Mouse (Mus musculus) limb, embryonic 15.5 days (tissue): ENCODE results near the gene Olfr1383. TPM values are rescaled to one million over a fixed set of nuclear protein-coding genes. Genes with fewer than 3 reads are reported as not detected.
"Not testable (repeated sequence)": the region's sequence is repeated elsewhere in the genome, so short reads cannot be mapped to it uniquely, and the experiment has no call there.

ENCODE experiments used
- ATAC-seq: fragments of 200-750 bp; cut with Nextera tagmentation; 2 replicates; pipeline ENCODE4 v1.8.0; 2017; ENCODE audit warnings: low read depth, moderate TSS enrichment; ENCODE audit not compliant: insufficient number of reproducible peaks, low FRiP score, low TSS enrichment
- H3K27ac ChIP-seq: fragments of 300-500 bp; sonication (generic); 2 replicates; pipeline ENCODE4 v1.5.1; 2015; ENCODE audit warnings: moderate library complexity, mild to moderate bottlenecking, inconsistent platforms
- H3K27me3 ChIP-seq: fragments of 300-500 bp; sonication (generic); 2 replicates; pipeline ENCODE4 v1.6.1; 2015; ENCODE audit warnings: inconsistent platforms
- H3K36me3 ChIP-seq: fragments of 300-500 bp; sonication (generic); 2 replicates; pipeline ENCODE4 v1.6.1; 2015; ENCODE audit warnings: inconsistent platforms
- H3K4me1 ChIP-seq: fragments of 300-500 bp; sonication (generic); 2 replicates; pipeline ENCODE4 v1.6.1; 2015; ENCODE audit warnings: inconsistent platforms
- H3K4me2 ChIP-seq: fragments of 300-500 bp; sonication (generic); 2 replicates; pipeline ENCODE4 v1.6.1; 2015; ENCODE audit warnings: mild to moderate bottlenecking, inconsistent platforms
- H3K4me3 ChIP-seq: fragments of 300-500 bp; sonication (generic); 2 replicates; pipeline ENCODE4 v1.5.1; 2015; ENCODE audit warnings: mild to moderate bottlenecking, inconsistent platforms
- H3K9ac ChIP-seq: fragments of 300-500 bp; sonication (generic); 2 replicates; pipeline ENCODE4 v1.6.1; 2015; ENCODE audit warnings: inconsistent platforms
- H3K9me3 ChIP-seq: fragments of 300-500 bp; sonication (generic); 2 replicates; pipeline ENCODE4 v1.6.1; 2016; ENCODE audit warnings: inconsistent platforms
- WGBS: fragments of 180-500 bp; shearing (Covaris S2); methylation state at CpG from one replicate; pipeline ENCODE4 v1.1.7; 2015; 5-methylcytosine and 5-hydroxymethylcytosine counted together
- polyA plus RNA-seq: library from polyadenylated mRNA; unstranded; fragments of >200 nt; fragmentation: Nextera tagmentation; extraction: Ambion mirVana; gene quantifications from 2 replicates; pipeline ENCODE4 v1.2.1, GENCODE M21; 2015

Gene Olfr1383
- polyA plus RNA-seq = not detected in 2 replicates

DNA sequence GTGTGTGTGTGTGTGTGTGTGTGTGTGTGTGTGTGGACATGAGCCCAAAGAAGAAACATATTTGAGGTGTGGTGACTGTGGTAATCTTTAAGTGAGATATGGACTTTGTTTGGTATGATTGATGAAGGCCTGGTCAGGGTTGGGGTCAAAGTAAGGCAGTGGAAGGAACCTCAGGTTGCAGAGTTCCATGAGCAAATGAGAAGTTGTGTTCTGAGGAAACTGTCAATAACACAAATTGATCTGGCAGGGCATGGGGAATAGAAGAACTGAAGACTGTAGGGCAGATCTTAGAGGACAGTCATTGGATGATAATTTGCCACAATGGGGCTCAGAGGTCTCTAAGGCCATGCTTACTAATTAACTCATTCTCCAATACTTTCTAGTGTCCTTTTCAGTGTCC, at the start of gene Olfr1383:
Olfr1383 (plus strand) TSS at position 301 of the 400 bp plus-strand sequence.
- H3K4me1 ChIP-seq = no peaks in the 10 kb centered on the region
- no peak within 1 kb of the TSS for H3K4me3 ChIP-seq
- no peak for ATAC-seq
- no peak within 1 kb of the TSS for H3K4me2 ChIP-seq
- H3K27ac ChIP-seq = no peak within 1 kb of the TSS
- no peaks in the 10 kb centered on the region for H3K36me3 ChIP-seq
- no peak within 1 kb of the TSS for H3K9ac ChIP-seq
- H3K27me3 ChIP-seq = no peaks in the 10 kb centered on the region
- no peaks in the 10 kb centered on the region for H3K9me3 ChIP-seq

DNA sequence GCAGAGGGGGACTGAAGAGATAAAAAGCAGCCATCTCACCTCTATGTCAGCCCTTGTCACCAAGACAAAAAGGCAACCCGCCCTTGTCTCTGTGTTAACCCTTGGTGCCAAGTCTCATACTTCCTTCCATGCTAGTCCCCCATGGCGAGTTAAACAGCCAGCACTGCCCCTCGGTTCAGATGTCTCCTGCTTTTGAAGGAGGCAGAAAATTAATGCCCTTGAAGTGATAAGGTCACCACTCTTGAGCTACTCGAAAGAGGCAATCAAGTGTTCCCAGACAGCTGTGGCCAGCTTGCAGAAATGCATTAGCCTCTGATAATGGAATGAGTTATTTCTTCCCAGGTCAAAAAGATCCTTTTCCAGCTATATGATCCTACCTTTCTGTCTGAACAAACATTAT, 33.5 kb upstream of the Olfr1383 start:
- WGBS = 35% methylated on average over 4 of the region's 4 CpGs

DNA sequence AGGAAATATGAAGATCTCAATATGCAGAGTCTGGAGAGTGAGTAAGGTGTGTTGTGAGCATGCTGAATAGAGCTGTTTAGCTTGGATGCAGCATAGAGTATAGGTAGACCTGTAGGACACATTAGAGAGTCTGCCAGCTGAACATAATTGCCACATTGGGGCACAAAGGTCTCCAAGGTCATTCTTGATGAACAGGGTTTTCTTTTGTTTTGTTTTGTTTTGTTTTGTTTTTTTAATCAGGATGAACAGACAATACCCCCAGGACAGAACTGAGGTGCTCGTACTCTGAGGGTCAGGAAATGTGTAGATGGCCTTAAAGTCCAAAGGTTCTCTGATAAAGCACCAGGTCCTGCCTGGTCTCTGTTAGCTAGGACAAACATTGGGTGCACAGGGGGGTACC, 30.7 kb upstream of the Olfr1383 start, which contains the start of gene Olfr1385:
Olfr1385 (plus strand) TSS at position 301 of the 400 bp plus-strand sequence.
- H3K9ac ChIP-seq, H3K9me3 ChIP-seq, H3K4me3 ChIP-seq, H3K36me3 ChIP-seq, H3K4me2 ChIP-seq, H3K27ac ChIP-seq, H3K27me3 ChIP-seq, ATAC-seq, H3K4me1 ChIP-seq: not testable (repeated sequence)
- 72% methylated on average over 1 of the region's 1 CpGs for WGBS

More for the DNA sequence above, 33.5 kb upstream of the Olfr1383 start:
- H3K4me3 ChIP-seq = no peak overlapping the region
- no peaks in the 10 kb centered on the region for H3K4me1 ChIP-seq
- H3K4me2 ChIP-seq = no peak overlapping the region
- H3K27me3 ChIP-seq = no peaks in the 10 kb centered on the region
- ATAC-seq = no peak
- no peaks in the 10 kb centered on the region for H3K9me3 ChIP-seq
- H3K27ac ChIP-seq = no peak overlapping the region
- H3K9ac ChIP-seq = no peak overlapping the region
- H3K36me3 ChIP-seq = no peaks in the 10 kb centered on the region

- H3K4me2 ChIP-seq = no peak overlapping the region
- H3K4me1 ChIP-seq = no peaks in the 10 kb centered on the region
- H3K36me3 ChIP-seq = no peaks in the 10 kb centered on the region
- no peak overlapping the region for H3K4me3 ChIP-seq
- no peaks in the 10 kb centered on the region for H3K27me3 ChIP-seq
- WGBS = 70% methylated on average over 5 of the region's 5 CpGs
- H3K9me3 ChIP-seq = no peaks in the 10 kb centered on the region
- H3K27ac ChIP-seq = no peak overlapping the region
- ATAC-seq = no peak
- H3K9ac ChIP-seq = no peak overlapping the region
Observed at GRCm38 (mm10) chr11:49518086-49518485, 1.4 kb upstream of the Olfr1383 start.

- no peak within 1 kb of the TSS for H3K9ac ChIP-seq
- WGBS = 82% methylated on average over 3 of the region's 3 CpGs
- no peaks in the 10 kb centered on the region for H3K27me3 ChIP-seq
- no peak within 1 kb of the TSS for H3K4me2 ChIP-seq
- ATAC-seq = no peak
- no peaks in the 10 kb centered on the region for H3K9me3 ChIP-seq
- H3K27ac ChIP-seq = no peak within 1 kb of the TSS
- no peaks in the 10 kb centered on the region for H3K36me3 ChIP-seq
- no peaks in the 10 kb centered on the region for H3K4me1 ChIP-seq
- H3K4me3 ChIP-seq = no peak within 1 kb of the TSS
Observed at GRCm38 (mm10) chr11:49527947-49528346, 8.5 kb downstream of the Olfr1383 start, which contains the start of gene Olfr1382. Olfr1382 (plus strand) TSS chr11:49528247.

DNA sequence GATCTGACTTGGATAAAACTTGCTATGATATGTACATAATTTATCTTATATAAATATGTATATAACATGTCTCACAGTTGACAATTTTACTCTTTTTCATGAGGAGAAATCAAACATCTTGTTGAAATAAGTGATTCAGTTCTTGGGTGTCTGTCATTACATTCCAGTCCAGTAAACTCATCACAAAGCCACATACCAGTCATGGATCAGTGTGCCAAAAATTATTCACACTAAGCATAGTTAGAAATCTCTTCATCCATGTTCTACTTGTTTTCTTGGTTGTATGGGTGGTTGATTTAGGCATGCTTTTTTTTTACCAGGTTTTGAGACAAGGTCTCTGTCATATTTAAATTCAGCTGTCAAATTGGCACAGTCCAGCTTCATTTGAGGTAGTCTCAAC, 13.3 kb downstream of the Olfr1383 start:
- Histone ChIP-seq H3K9me3 (no peaks in the 10 kb centered on the region), H3K27ac (no peak overlapping the region), H3K36me3 (no peaks in the 10 kb centered on the region), H3K4me2 (no peak overlapping the region), H3K9ac (no peak overlapping the region), H3K4me1 (no peaks in the 10 kb centered on the region), H3K4me3 (no peak overlapping the region), H3K27me3 (no peaks in the 10 kb centered on the region)
- no peak for ATAC-seq

DNA sequence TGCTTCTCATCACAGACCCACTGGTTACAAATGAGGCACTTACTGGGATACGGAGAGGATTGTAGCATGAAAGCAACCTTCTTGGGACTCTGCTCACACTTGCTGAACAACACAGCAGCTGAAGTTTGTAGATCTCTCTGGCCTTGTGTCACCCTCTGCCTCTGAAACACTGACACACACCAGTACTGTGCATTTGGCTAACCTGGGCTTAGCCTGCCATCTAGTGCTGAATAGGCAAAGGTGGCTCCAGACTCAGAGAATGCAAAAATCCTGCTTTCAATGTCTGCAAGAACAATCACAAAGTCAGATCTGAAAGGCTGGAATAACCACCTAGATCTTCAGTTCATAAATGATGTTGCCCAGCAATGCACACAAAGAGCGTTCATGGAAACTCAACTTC, 17.2 kb downstream of the Olfr1383 start:
- H3K36me3 ChIP-seq, H3K9ac ChIP-seq, H3K9me3 ChIP-seq, ATAC-seq, H3K4me2 ChIP-seq, H3K4me1 ChIP-seq, H3K27me3 ChIP-seq, H3K27ac ChIP-seq, H3K4me3 ChIP-seq: not testable (repeated sequence)
- WGBS = 85% methylated on average over 2 of the region's 2 CpGs

DNA sequence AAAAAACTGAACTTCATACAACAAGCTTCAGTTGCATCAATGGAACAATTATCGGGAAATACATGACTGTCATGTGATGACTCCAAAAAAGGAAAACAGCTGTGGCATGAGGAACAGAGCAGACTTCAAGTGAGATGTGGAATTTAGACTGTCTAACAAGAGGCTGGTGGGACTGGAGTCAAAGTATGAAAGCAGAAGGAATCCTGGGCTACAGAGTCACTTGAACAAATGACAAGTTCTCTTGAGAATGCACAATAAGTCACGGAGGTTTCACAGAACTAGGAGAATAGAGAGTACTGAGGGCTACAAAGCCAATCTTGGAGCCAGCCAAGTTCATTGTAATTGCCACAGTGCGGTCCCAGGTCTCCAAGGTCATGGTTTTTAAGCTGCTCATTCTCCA, 23.7 kb downstream of the Olfr1383 start, which contains the start of gene Olfr1381:
Olfr1381 (plus strand) TSS at position 301 of the 400 bp plus-strand sequence.
- H3K4me1 ChIP-seq, H3K9ac ChIP-seq: not testable (repeated sequence)
- 73% methylated on average over 3 of the region's 3 CpGs for WGBS

DNA sequence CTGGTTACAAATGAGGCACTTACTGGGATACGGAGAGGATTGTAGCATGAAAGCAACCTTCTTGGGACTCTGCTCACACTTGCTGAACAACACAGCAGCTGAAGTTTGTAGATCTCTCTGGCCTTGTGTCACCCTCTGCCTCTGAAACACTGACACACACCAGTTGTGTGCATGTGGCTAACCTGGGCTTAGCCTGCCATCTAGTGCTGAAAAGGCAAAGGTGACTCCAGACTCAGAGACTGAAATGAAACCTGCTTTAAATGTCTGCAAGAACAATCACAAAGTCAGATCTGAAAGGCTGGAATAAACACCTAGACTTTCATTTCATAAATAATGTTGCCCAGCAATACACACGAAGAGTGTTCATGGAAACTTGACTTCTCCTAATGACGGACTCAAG, 34.6 kb downstream of the Olfr1383 start:
- not testable (repeated sequence) for H3K9me3 ChIP-seq, H3K27me3 ChIP-seq, H3K27ac ChIP-seq, H3K9ac ChIP-seq, H3K4me3 ChIP-seq, ATAC-seq, H3K4me2 ChIP-seq, H3K36me3 ChIP-seq, H3K4me1 ChIP-seq
- WGBS = 73% methylated on average over 3 of the region's 3 CpGs

More for the DNA sequence above, 23.7 kb downstream of the Olfr1383 start, which contains the start of gene Olfr1381:
- ATAC-seq, H3K4me2 ChIP-seq, H3K9me3 ChIP-seq, H3K27ac ChIP-seq, H3K36me3 ChIP-seq, H3K27me3 ChIP-seq, H3K4me3 ChIP-seq: not testable (repeated sequence)

GRCm38 (mm10) chr11:49556578-49556977, 37.1 kb downstream of the Olfr1383 start, which contains the start of gene Olfr1380:
Olfr1380 (plus strand) TSS chr11:49556878.
- not testable (repeated sequence) for H3K4me2 ChIP-seq, ATAC-seq, H3K36me3 ChIP-seq, H3K9me3 ChIP-seq, H3K9ac ChIP-seq, H3K4me1 ChIP-seq, H3K4me3 ChIP-seq, H3K27me3 ChIP-seq, H3K27ac ChIP-seq
- 70% methylated on average over 5 of the region's 5 CpGs for WGBS

GRCm38 (mm10) chr11:49575054-49575453, 55.6 kb downstream of the Olfr1383 start:
- ATAC-seq, H3K4me1 ChIP-seq, H3K27me3 ChIP-seq, H3K9ac ChIP-seq, H3K36me3 ChIP-seq, H3K9me3 ChIP-seq, H3K4me3 ChIP-seq, H3K27ac ChIP-seq, H3K4me2 ChIP-seq: not testable (repeated sequence)
- 35% methylated on average over 2 of the region's 2 CpGs for WGBS
